Mouse (Mus musculus): ENCODE measurements around the gene Oxnad1. TPM values are rescaled to one million over a fixed set of nuclear protein-coding genes. Genes with fewer than 3 reads are reported as not detected.

Oxnad1 gene
- polyA plus RNA-seq, 1 experiment from 2014 or later: 19.0 TPM

Other genes with a start within 250 kb of the Oxnad1 start
- 0.14 and 0.18 TPM in 2 replicates for gene Galnt15, start 56.4 kb upstream of the Oxnad1 start, polyA plus RNA-seq (2016; fragmentation: Nextera tagmentation; extraction: Ambion mirVana)
- gene Dph3, start 355 bp downstream of the Oxnad1 start, polyA plus RNA-seq (2016; fragmentation: Nextera tagmentation; extraction: Ambion mirVana): 86.9 and 90.4 TPM in 2 replicates
- gene Msmb, start 56.6 kb downstream of the Oxnad1 start, polyA plus RNA-seq (2016; fragmentation: Nextera tagmentation; extraction: Ambion mirVana): not detected in 2 replicates
- gene Ncoa4, start 74.5 kb downstream of the Oxnad1 start, polyA plus RNA-seq (2016; fragmentation: Nextera tagmentation; extraction: Ambion mirVana): 91.9 and 94.8 TPM in 2 replicates
- 227 and 231 TPM in 2 replicates for gene Timm23, start 116.5 kb downstream of the Oxnad1 start, polyA plus RNA-seq (2016; fragmentation: Nextera tagmentation; extraction: Ambion mirVana)
- 55.3 and 60.3 TPM in 2 replicates for gene Parg, start 116.6 kb downstream of the Oxnad1 start, polyA plus RNA-seq (2016; fragmentation: Nextera tagmentation; extraction: Ambion mirVana)
- 16.0 and 20.5 TPM in 2 replicates for gene Ogdhl, start 236.6 kb downstream of the Oxnad1 start, polyA plus RNA-seq (2016; fragmentation: Nextera tagmentation; extraction: Ambion mirVana)